Mouse (Mus musculus): ENCODE data around the gene Sntg2. TPM values are rescaled to one million over a fixed set of nuclear protein-coding genes. Genes with fewer than 3 reads are reported as not detected.

Sntg2 gene
- total RNA-seq, 2 experiments from 2014 or later, result not detected

DNA sequence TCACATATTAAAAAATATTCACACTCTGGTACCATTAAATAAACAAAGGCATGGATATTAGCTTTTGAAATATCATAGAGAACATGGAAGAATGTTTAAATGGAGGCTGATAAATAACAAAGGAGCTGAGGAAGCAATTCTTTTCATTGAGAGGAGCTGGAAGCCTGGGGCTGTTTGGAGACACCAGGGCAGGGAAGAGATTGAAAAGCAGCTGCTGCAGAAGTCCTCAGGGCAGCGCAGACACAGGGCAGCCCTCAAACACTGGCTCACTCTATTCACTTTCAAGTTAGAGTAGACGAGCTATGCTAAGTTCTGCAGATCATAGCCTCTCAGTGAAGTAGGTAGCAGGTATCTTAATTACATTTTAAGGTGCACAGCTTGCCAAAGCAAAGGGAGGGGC lies 164.6 kb downstream of the Sntg2 start:
- no peak for ATAC-seq (replicated peaks; ENCODE audit: poor library complexity, severe bottlenecking)

DNA sequence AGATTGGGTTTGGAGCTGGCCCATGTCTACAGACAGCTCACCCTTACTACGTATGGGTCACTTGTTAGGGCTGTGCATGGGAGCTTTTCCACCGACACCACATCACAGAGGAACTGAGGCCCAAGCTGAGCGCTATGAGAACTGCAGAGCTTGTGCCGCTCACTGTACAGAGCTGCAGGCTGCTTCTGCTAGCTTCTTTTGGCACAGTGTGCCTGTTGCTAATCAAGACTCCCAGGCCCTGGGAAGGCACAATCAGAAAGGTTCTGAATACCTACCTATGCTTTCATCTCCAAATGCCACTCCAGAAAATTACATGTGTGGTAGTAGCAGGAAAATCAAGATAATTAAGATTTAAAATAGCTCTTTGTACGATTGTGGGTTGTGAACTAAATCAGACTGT lies 165.1 kb downstream of the Sntg2 start:
- no peak for ATAC-seq (replicated peaks; ENCODE audit: poor library complexity, severe bottlenecking)

DNA sequence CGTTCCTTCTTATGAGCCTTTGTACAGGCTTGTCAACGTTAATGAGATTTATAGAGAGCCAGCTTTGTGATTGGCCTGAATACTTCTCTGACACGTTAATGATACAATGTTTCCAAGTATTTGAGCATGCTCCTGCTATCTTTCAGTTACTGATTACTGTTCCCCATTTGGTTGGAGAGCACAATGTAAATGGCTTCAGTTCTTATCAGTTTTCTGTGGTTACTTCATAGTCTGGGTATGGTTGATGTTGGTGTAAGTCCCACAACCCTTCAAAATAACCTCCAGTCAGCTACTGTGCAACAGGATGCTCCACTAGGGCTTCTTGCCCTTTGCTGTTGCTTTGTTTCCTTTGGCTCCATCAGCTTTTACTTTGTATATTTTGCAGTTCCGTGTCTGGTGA lies 168.7 kb downstream of the Sntg2 start:
- no peak for ATAC-seq (replicated peaks; ENCODE audit: poor library complexity, severe bottlenecking)

DNA sequence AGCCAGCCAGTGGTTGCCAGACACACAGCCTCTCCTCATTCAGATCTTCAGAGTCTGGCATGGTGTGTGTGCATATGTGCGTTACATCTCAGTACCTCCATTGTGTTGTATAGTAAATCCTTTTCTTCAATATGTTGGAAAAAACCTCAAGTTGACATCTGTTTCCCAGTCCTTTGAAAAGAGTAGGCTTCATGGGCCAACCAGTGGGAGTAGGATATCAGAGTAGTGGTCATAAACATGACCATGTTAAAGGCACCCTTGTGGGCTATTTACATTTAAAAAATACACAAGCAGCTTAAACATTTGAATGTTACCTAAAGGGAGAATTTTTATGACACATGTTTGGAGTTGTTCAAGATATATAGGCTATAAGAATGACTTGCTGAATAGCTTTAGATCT lies 170.4 kb downstream of the Sntg2 start:
- ATAC-seq (replicated peaks; ENCODE audit: poor library complexity, severe bottlenecking), result no peak

DNA sequence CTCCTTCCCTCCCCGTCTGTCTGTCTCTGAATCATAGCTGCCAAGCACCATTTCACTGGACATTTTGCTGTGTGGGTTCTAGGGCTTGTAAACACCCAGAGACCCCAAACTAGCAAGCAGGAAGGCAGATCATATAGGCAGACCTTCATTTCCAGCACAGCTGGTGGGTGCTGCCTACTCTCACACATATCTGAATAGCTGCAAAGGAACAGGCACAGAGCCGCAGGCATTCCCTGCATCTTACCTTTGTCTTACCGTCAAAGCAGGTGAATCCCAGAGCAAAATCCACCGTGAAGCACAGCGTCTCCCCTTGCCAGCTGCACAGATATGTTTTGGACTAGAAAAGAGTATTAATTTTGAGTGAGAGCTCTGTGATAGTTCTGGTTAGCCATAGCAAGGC lies 172.1 kb downstream of the Sntg2 start:
- ATAC-seq (replicated peaks; ENCODE audit: poor library complexity, severe bottlenecking), result no peak

DNA sequence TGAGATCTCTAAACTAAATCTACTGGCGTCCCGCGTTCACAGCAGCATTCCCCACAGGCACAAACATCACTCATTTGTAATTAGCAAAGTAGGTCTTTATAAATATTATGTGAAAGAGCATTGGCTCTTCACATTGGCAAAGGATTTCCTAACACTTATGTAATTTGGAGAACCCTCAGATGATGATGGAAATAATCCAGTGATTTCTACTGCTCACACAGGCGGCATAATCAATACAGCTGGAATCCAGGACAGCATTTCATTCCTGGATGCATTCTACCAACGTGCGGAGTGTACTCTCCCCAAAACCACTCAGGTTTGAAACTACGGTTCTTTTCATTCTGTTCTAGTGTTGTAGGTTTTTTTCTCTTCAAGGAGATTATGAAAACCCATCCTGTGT lies 172.6 kb downstream of the Sntg2 start:
- no peak for ATAC-seq (replicated peaks; ENCODE audit: poor library complexity, severe bottlenecking)

DNA sequence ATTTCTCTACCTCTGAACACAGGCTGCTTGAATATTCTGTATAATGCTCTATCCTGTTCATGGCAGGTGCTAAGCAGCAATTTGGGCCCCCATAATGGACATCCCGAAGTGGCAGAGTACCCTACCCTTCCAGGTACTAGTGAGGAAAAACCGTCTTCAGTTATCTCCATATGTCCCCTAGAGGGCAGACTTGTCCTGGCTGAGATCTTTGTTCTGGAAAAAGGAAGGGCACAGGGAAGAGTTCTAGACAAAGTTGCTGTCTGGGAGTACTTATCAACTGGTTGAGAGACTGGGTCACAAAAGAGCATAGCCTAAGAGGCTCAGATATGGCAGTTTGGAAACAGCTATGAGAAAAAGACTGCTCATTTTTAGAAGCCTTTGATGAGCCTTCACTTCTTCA lies 173.4 kb downstream of the Sntg2 start:
- ATAC-seq (replicated peaks; ENCODE audit: poor library complexity, severe bottlenecking), result no peak

DNA sequence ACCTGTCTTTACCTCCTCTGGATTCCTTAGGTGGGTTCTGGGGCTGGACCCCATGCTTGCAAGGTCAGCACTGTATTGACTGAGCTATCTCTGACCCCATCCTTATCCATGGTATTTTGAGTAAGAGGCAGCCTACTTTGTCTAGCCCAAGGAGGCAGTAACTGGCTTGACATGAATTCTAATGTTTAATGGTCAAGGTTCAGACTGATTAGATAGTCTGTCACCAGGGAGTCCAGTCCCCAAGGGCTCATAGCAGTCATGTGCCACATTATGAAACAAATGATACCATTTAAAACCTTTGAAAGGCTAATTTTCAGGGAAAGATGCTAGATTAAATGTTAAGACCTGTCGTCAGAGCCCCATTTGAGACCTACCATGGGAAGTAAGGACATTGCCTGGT lies 174.9 kb downstream of the Sntg2 start:
- no peak for ATAC-seq (replicated peaks; ENCODE audit: poor library complexity, severe bottlenecking)

DNA sequence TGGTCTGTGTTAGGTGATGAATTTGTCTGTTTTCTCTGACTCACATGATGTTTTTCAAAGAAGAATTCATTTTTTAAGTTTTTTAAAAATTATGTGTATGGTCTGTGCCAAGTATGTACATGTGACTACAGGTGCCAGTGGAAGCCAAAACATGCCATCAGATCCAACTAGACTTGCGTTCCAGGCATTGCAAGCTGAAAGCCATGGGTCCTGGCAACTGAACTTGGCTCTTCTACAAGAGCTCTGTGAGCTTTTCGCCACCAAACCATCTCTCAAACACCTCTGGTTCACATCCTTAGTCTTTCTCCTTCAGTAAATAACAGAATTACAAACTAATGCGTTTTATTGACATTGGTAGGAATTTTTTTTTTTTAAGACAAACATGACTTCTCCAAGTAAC lies 191.5 kb downstream of the Sntg2 start:
- no peak for ATAC-seq (replicated peaks; ENCODE audit: poor library complexity, severe bottlenecking)

DNA sequence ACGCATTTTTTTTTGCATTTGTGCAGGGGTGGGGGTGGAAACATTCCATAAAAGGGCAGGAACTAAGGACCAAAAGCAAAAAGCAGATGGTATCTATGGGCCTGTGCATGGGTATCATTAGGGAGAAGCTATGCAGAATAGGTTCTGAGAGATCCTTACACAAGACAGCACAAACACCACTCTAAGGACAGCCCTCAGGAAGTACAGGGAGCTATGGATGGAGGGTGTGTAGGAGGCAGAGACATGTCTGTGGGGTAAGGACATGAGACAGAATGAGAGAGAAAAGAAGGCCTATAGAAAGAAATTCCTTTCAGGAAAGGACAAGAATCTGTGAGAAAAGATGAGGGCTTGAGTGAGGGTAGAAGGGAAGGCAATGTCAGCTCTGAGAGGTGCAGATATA lies 193.6 kb downstream of the Sntg2 start:
- ATAC-seq (replicated peaks; ENCODE audit: poor library complexity, severe bottlenecking), result no peak

DNA sequence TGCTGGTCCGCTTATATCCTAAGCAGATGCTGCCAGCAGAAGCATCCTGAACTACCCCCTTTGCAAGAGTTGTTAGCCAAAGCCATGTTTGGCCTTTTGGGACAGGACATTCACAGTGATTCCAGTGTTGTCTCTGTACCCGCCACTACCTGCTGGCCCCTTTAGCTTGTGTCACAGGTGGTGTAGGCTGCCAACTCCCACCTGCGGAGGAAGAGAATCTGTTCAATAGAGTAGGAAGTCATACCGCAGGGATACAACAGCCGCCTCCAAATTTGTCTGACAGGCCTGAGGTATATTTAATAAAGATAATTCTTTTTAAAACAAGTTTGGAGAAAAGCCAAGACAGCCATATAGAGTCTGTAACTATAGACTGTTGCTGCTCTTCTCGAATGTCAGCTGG lies 195.2 kb downstream of the Sntg2 start:
- ATAC-seq (replicated peaks; ENCODE audit: poor library complexity, severe bottlenecking), result no peak

DNA sequence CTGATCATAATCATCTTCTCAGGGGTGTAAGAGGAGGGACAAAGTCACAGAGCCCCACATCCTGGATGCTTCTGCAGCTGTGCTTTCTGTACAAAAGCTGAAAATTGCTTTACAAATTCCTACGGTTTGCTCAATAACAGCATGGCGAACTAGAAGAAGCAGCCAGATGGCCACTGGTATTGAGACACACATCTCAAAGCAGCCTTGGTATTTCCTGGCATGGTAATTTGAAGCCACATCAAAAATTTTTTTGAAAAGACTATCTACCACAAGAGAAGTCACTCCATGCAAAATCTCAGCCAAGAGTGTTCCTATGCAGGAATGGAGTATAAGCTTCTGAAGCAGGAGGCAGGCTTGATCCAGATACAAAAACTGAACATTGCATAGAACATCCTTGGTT lies 195.6 kb downstream of the Sntg2 start:
- no peak for ATAC-seq (replicated peaks; ENCODE audit: poor library complexity, severe bottlenecking)

DNA sequence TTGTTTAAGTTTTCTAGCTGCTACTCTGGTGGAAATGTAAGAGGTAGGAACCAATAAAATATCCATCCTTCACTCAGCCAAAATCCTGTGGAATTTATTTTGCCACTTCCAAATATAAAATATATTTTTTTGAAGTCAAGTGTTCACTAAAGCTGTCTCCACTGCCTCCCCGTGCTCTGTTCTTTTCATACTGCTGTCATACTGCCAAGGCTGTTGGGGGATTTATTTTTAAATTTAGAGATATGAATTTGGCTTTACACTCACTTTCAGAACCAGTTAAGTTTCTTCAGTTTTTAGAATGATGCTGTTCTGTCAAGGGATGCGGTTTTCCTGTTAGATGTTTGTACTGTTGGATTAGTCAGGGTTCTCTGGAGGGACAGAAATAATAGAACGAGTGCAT lies 204.7 kb downstream of the Sntg2 start:
- ATAC-seq (replicated peaks; ENCODE audit: poor library complexity, severe bottlenecking), result no peak

DNA sequence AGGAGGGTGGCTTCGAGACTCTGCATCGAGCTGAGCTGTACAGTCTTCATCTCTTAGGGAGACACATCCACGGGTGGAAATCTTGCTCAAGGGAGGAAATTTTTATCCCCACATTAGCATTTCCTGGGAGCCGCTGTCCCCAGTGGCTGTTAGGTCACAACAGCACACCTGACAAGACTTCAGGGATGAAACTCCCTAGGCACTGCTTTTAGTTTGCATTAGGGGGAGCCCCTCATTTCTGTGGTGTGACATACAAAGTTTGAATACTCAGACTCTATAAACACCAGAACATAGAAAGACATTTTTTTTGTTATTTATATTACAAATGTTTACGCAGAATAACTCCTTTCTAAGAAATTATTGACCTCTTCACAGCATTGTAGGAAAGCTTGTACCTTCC lies 208.6 kb downstream of the Sntg2 start:
- ATAC-seq (replicated peaks; ENCODE audit: poor library complexity, severe bottlenecking), result no peak

DNA sequence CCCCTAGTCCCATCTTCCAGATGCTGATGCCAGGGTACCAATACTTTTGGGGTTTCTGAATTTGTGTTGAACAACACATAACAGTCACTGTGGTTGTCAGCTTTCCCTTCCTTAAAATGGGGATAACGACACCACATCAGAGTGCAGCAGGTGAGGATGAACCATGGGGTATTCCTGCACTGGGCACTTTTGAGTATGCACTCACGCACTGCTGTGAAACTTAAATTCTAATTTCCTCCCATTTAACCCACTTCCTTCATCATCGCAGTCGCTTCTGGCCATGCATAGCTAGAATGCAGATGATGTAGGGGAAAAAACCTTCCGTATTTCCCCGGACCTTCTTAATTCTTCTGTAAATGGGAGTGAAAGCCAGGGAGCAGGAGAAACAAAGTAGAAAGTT lies 209.2 kb downstream of the Sntg2 start:
- ATAC-seq (replicated peaks; ENCODE audit: poor library complexity, severe bottlenecking), result no peak

DNA sequence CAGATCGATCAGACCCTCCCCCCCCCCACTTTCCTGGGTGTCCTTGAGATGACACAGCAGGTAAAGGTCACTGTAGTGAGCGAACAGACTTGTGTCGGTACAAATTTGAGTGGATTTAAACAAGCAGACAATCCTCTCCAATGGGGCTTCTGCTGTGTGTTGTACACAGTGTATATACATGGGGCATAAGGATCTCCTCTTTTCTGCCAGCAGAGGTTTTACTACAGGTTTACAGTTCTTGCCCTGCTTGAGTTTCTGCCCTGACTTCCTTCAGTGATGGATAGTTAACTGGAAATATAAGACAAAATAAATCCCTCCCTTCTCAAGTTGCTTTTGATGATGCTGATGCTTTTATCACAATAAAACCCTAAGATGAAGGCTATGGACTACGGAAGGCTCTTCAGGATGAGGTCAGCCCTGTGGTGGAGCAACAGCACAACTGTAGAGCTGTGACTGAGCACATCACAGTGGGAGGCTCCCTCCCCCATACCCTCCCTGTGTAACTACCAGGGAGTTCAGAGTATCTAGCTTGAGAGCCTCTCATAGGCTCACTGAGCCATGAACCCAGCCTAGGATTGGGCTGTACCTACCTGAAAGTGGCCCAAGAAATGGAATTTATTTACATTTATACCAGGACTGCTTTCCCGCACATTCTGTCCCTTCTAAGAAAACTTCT lies 211.3 kb downstream of the Sntg2 start:
- ATAC-seq (replicated peaks; ENCODE audit: poor library complexity, severe bottlenecking), result no peak

DNA sequence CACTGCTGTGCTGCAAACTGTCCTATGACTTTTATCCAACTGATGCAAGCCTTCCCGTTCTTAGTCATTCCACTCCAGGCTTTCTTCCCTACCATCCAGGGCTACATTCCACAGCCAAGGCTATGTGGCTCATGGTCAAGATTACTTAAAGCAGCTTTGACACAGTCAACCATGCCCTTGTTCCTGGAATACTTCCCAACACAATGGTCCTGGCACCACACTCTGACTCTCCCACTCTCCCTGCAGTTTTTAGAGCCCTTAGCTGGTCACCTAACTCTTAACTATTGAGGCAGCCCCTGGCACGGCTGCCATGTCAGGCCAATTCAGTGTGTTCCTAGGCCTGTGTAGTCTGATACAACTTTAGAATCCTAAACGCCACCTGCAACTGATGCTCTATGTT lies 212.7 kb downstream of the Sntg2 start:
- ATAC-seq (replicated peaks; ENCODE audit: poor library complexity, severe bottlenecking), result no peak

DNA sequence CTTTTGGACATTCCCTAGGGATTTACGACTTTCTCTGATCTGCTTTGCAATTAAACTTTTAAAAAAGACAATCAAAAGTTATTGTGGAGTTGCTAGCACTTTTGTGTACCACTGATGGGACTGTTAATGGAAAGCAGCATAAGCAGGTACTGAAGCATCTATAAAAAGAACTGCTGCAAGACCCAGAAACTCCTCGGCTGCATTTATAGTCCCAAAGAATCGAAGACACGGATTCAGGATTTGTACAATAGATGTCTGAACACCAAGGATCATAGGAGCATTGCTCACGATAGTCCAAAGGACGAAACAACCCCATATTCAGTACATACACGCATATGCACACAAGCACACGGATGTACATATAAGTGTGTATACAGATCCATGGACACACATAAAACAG lies 213.4 kb downstream of the Sntg2 start:
- ATAC-seq (replicated peaks; ENCODE audit: poor library complexity, severe bottlenecking), result no peak

DNA sequence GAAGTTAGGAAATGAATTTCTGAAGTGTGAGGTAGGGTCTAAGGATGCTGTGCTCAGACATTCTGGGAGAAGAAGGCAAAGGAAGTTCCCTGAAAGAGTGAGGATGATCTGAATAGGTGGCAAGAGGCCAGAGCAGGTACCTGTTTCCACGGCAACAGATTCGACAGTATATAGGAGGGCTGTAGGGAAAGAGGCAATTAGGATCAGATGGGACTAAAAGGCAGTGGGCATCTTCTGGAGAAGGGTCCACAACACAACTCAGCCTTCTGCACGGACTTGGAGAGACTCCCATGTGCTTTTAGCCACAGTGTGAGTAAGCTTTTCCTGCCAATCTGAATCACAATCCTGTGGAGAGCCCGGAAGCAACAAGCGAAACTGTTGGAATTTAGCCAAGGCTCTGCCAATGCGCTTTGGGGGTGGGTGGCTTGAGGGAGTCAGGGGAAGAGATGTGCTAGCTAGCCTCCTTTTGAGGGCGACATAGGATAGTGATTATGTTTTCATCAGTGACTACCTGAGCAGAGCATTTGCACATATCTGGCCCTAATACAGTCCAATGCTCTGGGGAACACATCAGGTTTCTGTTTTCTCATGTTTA lies 219.0 kb downstream of the Sntg2 start:
- ATAC-seq (replicated peaks; ENCODE audit: poor library complexity, severe bottlenecking), result no peak

DNA sequence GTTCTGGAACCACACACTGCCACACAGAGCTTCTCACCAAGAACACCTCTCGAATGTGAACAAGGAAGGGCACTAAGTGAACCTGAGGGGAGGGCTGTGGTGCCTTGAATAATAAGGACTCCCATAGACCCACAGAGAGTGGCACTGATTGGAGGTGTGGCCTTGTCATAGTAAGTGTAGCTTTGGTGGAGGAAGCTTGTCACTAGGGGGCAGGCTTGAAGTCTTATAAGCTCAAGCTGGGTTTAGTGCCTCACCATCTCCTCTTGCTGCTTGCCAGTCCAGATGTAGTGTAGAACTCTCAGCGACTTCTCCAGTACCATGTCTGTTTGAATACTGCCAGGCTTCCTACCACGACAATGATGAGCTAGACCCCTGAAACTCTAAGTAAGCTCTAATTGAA lies 231.1 kb downstream of the Sntg2 start:
- no peak for ATAC-seq (replicated peaks; ENCODE audit: poor library complexity, severe bottlenecking)

DNA sequence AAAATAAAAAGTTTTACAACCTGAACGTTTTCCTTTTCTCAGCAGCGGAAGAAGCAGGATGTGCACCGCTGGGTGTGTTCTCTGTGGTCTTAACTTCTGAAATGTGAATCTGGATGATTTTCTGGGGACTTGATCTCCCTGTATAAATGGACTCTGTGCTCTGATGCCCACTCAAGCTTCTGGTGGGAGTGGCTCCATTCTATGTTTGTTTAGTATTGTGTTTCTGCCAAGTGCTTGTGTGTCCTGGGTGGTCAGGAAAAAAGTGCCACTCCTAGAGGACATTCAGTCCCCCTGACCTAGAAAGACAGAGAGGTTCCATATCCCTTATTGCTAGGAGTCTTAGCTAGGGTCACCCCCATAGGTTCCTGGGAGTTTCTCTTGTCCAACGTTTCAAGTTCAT lies 240.7 kb downstream of the Sntg2 start, which contains the start of gene Tpo:
Gene Tpo (minus strand): TSS at position 101 of the 400 bp plus-strand sequence.
- ATAC-seq (replicated peaks; ENCODE audit: poor library complexity, severe bottlenecking), result no peak

DNA sequence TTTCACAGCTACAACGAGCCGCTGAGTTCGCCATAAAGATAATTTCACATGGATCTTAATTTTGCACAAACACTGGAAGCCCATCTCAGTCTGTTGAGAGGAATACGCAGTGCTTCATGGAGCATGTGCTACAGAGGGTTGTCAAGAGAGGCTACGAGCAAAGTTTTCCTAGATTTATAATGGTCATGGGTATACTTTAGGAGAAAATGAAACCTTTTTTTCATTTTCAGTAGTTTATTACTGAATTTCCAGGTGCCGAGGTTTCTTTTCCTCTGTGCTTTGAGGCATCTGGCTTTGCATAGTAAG lies 243.8 kb downstream of the Sntg2 start:
- ATAC-seq (replicated peaks; ENCODE audit: poor library complexity, severe bottlenecking), result no peak
